Mouse (Mus musculus): ENCODE results near the gene Zdhhc23. TPM values are rescaled to one million over a fixed set of nuclear protein-coding genes. Genes with fewer than 3 reads are reported as not detected.

Zdhhc23 gene
- polyA plus RNA-seq, 1 experiment from 2014 or later, result 1.4 TPM

GRCm38 (mm10) chr16:44015416-44016158 lies 36.0 kb upstream of the Zdhhc23 start:
- DNase-seq (ENCODE audit: low spot score), result no peak
- Histone ChIP-seq H3K9ac (ENCODE audit: low read depth, low read length) (peak overlapping the region; percentile 38; the same call in 1 of the 2 replicates), H3K4me2 (peak overlapping the region; percentile 57), H3K4me3 (ENCODE audit: low read depth, low read length) (peak overlapping the region; percentile 43), H3K27ac (ENCODE audit: low read depth, low read length) (no peak overlapping the region), H3K27me3 (replicated peaks; ENCODE audit: control insufficient read depth, insufficient read depth, low read length) (no peaks in the 10 kb centered on the region), H3K36me3 (ENCODE audit: control insufficient read depth, insufficient read depth, low read length) (no peaks in the 10 kb centered on the region), H3K9me3 (ENCODE audit: control insufficient read depth, low read length) (no peaks in the 10 kb centered on the region), H3K4me1 (replicated peaks; ENCODE audit: control insufficient read depth, insufficient read depth, low read length) (peaks cover 17% of the 10 kb centered on the region)
- no peak for ATAC-seq (replicated peaks; ENCODE audit: low FRiP score)
- WGBS, result 53% methylated on average over 16 of the region's 16 CpGs

DNA sequence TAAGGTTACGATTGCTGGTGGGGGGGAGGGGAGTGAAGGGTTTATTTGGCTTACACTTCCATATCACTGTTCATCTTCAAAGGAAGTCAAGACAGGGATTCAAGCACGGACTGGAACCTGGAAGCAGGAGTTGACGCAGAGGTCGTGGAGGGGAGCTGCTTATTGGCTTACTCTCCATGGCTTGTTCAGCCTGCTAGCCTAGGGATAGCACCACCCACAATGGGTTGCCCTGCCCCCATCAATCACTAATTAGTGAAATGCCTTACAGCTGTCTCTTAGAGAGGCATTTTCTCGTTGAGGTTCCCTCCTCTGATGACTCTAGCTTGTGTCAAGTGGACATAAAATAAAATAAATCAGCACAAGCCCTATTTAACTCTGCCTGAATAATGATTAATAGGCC lies 31.4 kb upstream of the Zdhhc23 start:
- H3K27ac ChIP-seq (ENCODE audit: low read depth, low read length), result no peak overlapping the region
- H3K4me3 ChIP-seq (ENCODE audit: low read depth, low read length), result no peak overlapping the region
- 66% methylated on average over 5 of the region's 5 CpGs for WGBS
- no peaks in the 10 kb centered on the region for H3K36me3 ChIP-seq (ENCODE audit: control insufficient read depth, insufficient read depth, low read length)
- no peak for ATAC-seq (replicated peaks; ENCODE audit: low FRiP score)
- no peaks in the 10 kb centered on the region for H3K9me3 ChIP-seq (ENCODE audit: control insufficient read depth, low read length)
- no peaks in the 10 kb centered on the region for H3K27me3 ChIP-seq (replicated peaks; ENCODE audit: control insufficient read depth, insufficient read depth, low read length)
- H3K4me1 ChIP-seq (replicated peaks; ENCODE audit: control insufficient read depth, insufficient read depth, low read length), result no peaks in the 10 kb centered on the region
- H3K9ac ChIP-seq (ENCODE audit: low read depth, low read length), result no peak overlapping the region
- DNase-seq (ENCODE audit: low spot score), result no peak
- no peak overlapping the region for H3K4me2 ChIP-seq

DNA sequence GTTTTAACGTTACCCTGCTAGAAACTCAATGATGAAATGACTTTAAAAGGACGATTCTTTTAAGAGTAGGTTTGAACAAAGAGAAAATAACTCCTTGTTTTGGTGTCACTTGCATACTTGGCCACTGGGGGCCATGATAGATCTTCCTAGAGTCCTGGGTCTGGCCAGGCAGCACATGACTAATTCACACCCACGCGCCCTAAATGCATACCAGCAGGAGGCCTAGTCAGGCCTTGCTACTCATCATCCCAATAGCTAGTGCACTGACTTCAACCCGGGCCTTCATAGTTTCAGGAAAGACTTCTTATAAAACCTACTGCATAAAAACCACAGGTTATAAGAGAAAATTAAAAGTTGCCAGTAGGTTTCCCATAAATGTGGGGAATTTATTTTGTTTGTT lies 22.5 kb upstream of the Zdhhc23 start:
- H3K9ac ChIP-seq (ENCODE audit: low read depth, low read length), result no peak overlapping the region
- H3K4me1 ChIP-seq (replicated peaks; ENCODE audit: control insufficient read depth, insufficient read depth, low read length), result no peaks in the 10 kb centered on the region
- H3K9me3 ChIP-seq (ENCODE audit: control insufficient read depth, low read length), result no peaks in the 10 kb centered on the region
- no peaks in the 10 kb centered on the region for H3K27me3 ChIP-seq (replicated peaks; ENCODE audit: control insufficient read depth, insufficient read depth, low read length)
- no peak overlapping the region for H3K4me3 ChIP-seq (ENCODE audit: low read depth, low read length)
- WGBS, result 61% methylated on average over 5 of the region's 5 CpGs
- H3K4me2 ChIP-seq, result no peak overlapping the region
- H3K27ac ChIP-seq (ENCODE audit: low read depth, low read length), result no peak overlapping the region
- no peak for DNase-seq (ENCODE audit: low spot score)
- peak; percentile 60; the same call in 1 of the 2 replicates for ATAC-seq (replicated peaks; ENCODE audit: low FRiP score)
- no peaks in the 10 kb centered on the region; the same call in 1 of the 2 replicates for H3K36me3 ChIP-seq (ENCODE audit: control insufficient read depth, insufficient read depth, low read length)

DNA sequence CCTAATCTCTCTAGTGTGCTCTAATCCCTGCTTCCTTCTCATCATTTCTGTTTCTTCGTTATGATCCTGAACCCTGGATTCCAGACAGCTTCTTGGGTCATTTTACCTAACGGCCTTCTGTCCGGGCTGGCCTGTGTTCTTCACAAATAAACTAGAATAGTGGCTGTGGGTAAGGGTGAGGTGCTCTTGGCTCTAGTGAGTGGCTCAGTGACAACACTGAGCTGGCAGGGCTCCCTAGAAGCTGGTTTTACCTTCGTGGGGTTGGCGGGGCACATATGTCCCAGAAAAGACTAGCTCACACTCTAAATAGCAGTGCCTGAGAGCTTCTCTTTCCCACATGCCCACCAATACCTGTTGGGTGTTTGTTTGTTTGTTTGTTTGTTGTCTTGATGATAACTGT lies 19.9 kb upstream of the Zdhhc23 start:
- Histone ChIP-seq H3K4me2 (no peak overlapping the region), H3K9me3 (ENCODE audit: control insufficient read depth, low read length) (no peaks in the 10 kb centered on the region), H3K36me3 (ENCODE audit: control insufficient read depth, insufficient read depth, low read length) (no peaks in the 10 kb centered on the region; the same call in 1 of the 2 replicates), H3K27me3 (replicated peaks; ENCODE audit: control insufficient read depth, insufficient read depth, low read length) (no peaks in the 10 kb centered on the region), H3K27ac (ENCODE audit: low read depth, low read length) (no peak overlapping the region), H3K9ac (ENCODE audit: low read depth, low read length) (no peak overlapping the region), H3K4me1 (replicated peaks; ENCODE audit: control insufficient read depth, insufficient read depth, low read length) (no peaks in the 10 kb centered on the region), H3K4me3 (ENCODE audit: low read depth, low read length) (no peak overlapping the region)
- 83% methylated on average over 5 of the region's 5 CpGs for WGBS
- DNase-seq (ENCODE audit: low spot score) (no peak), ATAC-seq (replicated peaks; ENCODE audit: low FRiP score) (no peak)

DNA sequence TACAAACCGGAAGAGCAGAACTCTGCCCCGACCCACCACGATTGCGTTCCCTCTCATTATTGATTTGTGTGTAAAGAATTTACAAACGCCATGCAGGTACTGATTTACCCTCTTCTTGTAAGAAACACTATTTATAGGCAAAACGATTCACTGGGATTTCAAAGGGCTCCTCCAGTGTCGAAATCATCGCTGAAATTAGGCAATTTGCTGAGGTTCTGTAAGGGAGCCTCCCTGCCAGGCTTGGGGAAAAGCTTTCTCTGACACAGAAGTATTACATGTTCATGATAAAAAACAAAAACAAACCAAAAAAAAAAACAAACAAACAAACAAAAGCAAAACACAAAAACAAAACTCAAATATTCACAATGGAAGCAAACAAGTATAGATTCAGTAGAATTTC lies 19.5 kb upstream of the Zdhhc23 start:
- no peak for DNase-seq (ENCODE audit: low spot score)

DNA sequence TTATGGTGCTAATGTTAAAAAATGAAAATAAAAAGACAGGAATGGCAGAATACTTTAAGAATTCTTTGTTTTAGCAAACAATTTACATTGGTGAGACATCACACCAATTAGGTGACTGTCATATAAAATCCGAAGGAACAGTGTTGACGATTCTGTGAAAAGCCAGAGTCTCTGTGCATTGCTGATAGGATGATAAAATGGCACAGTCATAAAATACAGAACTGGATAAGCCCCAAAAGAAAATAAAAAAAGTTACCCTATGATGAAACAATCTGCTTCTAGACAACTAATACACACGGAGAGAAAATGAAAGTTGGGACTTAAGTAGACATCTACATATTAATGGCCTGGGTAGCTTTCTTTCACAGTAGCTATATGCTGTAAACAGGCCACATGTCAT lies 15.0 kb upstream of the Zdhhc23 start:
- Histone ChIP-seq H3K36me3 (ENCODE audit: control insufficient read depth, insufficient read depth, low read length) (no peaks in the 10 kb centered on the region), H3K9ac (ENCODE audit: low read depth, low read length) (no peak overlapping the region), H3K4me3 (ENCODE audit: low read depth, low read length) (no peak overlapping the region), H3K9me3 (ENCODE audit: control insufficient read depth, low read length) (no peaks in the 10 kb centered on the region), H3K4me1 (replicated peaks; ENCODE audit: control insufficient read depth, insufficient read depth, low read length) (no peaks in the 10 kb centered on the region), H3K27me3 (replicated peaks; ENCODE audit: control insufficient read depth, insufficient read depth, low read length) (no peaks in the 10 kb centered on the region), H3K27ac (ENCODE audit: low read depth, low read length) (no peak overlapping the region), H3K4me2 (no peak overlapping the region)
- WGBS, result 69% methylated on average over 3 of the region's 3 CpGs
- DNase-seq (ENCODE audit: low spot score) (no peak), ATAC-seq (replicated peaks; ENCODE audit: low FRiP score) (no peak)

More for the DNA sequence above, 19.5 kb upstream of the Zdhhc23 start:
- no peaks in the 10 kb centered on the region for H3K27me3 ChIP-seq (replicated peaks; ENCODE audit: control insufficient read depth, insufficient read depth, low read length)
- ATAC-seq (replicated peaks; ENCODE audit: low FRiP score), result no peak
- no peak overlapping the region for H3K4me3 ChIP-seq (ENCODE audit: low read depth, low read length)
- no peak overlapping the region for H3K4me2 ChIP-seq
- WGBS, result 77% methylated on average over 8 of the region's 8 CpGs
- H3K9ac ChIP-seq (ENCODE audit: low read depth, low read length), result no peak overlapping the region
- H3K27ac ChIP-seq (ENCODE audit: low read depth, low read length), result no peak overlapping the region
- no peaks in the 10 kb centered on the region for H3K4me1 ChIP-seq (replicated peaks; ENCODE audit: control insufficient read depth, insufficient read depth, low read length)
- no peaks in the 10 kb centered on the region for H3K9me3 ChIP-seq (ENCODE audit: control insufficient read depth, low read length)
- H3K36me3 ChIP-seq (ENCODE audit: control insufficient read depth, insufficient read depth, low read length), result no peaks in the 10 kb centered on the region; the same call in 1 of the 2 replicates

DNA sequence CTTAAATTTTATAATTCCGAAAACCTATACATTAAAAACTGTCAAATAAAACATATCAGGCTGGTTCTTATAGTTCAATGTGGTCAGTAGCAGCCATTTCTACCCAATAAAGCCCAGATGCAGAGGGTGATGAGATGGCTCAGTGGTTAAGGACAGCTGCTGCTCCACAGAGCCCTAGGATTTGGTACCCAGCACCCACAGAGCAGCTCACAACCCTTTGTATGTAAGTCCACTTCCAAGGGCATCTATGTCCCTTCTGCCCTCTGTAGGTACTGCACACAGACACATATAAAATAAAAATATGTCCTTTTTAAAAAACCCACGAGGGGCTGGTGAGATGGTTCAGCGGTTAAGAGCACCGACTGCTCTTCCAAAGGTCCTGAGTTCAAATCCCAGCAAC lies 6.7 kb upstream of the Zdhhc23 start:
- 87% methylated on average over 4 of the region's 4 CpGs for WGBS

GRCm38 (mm10) chr16:43980110-43980609 lies 569 bp upstream of the Zdhhc23 start:
- ATAC-seq (replicated peaks; ENCODE audit: low FRiP score) (no peak), DNase-seq (ENCODE audit: low spot score) (no peak)
- H3K36me3 ChIP-seq (ENCODE audit: control insufficient read depth, insufficient read depth, low read length), result no peaks in the 10 kb centered on the region
- H3K4me1 ChIP-seq (replicated peaks; ENCODE audit: control insufficient read depth, insufficient read depth, low read length), result no peaks in the 10 kb centered on the region; the same call in 1 of the 2 replicates
- H3K27ac ChIP-seq (ENCODE audit: low read depth, low read length), result no peak overlapping the region
- H3K9me3 ChIP-seq (ENCODE audit: control insufficient read depth, low read length), result no peaks in the 10 kb centered on the region
- H3K27me3 ChIP-seq (replicated peaks; ENCODE audit: control insufficient read depth, insufficient read depth, low read length), result peaks cover 11% of the 10 kb centered on the region
- H3K4me3 ChIP-seq (ENCODE audit: low read depth, low read length), result peak overlapping the region; percentile 74
- H3K4me2 ChIP-seq, result peak overlapping the region; percentile 99
- 20% methylated on average over 9 of the region's 9 CpGs for WGBS
- peak overlapping the region; percentile 68 for H3K9ac ChIP-seq (ENCODE audit: low read depth, low read length)

More for the DNA sequence above, 6.7 kb upstream of the Zdhhc23 start:
- Histone ChIP-seq H3K27ac (ENCODE audit: low read depth, low read length) (no peak overlapping the region), H3K4me1 (replicated peaks; ENCODE audit: control insufficient read depth, insufficient read depth, low read length) (no peaks in the 10 kb centered on the region), H3K9ac (ENCODE audit: low read depth, low read length) (no peak overlapping the region), H3K4me2 (no peak overlapping the region), H3K4me3 (ENCODE audit: low read depth, low read length) (no peak overlapping the region), H3K9me3 (ENCODE audit: control insufficient read depth, low read length) (no peaks in the 10 kb centered on the region), H3K27me3 (replicated peaks; ENCODE audit: control insufficient read depth, insufficient read depth, low read length) (no peaks in the 10 kb centered on the region), H3K36me3 (ENCODE audit: control insufficient read depth, insufficient read depth, low read length) (no peaks in the 10 kb centered on the region)
- DNase-seq (ENCODE audit: low spot score) (no peak), ATAC-seq (replicated peaks; ENCODE audit: low FRiP score) (no peak)

DNA sequence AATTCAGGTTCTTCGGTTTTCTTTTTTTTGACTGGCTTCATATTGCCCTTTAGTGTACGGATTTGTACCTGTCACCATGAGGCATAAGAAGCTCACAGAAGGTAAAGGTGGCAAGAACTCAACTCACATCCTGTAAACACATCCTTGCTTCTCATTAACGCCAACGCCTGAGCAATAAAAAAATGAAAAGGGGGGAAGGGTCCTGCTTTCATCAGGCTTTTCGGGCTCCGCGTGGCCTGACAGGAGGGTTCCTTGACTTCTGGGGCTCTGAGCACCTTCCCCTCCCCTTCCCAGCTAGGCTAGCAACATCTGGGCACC lies 622 bp downstream of the Zdhhc23 start:
- peak overlapping the region; percentile 68; the same call in 1 of the 2 replicates for H3K9ac ChIP-seq (ENCODE audit: low read depth, low read length)
- ATAC-seq (replicated peaks; ENCODE audit: low FRiP score), result 0 out of 2 replicates have a peak, but pooled peaks have one; percentile 12

More for the DNA sequence above, 622 bp downstream of the Zdhhc23 start:
- Histone ChIP-seq H3K4me1 (replicated peaks; ENCODE audit: control insufficient read depth, insufficient read depth, low read length) (no peaks in the 10 kb centered on the region; the same call in 1 of the 2 replicates), H3K4me3 (ENCODE audit: low read depth, low read length) (peak overlapping the region; percentile 74), H3K36me3 (ENCODE audit: control insufficient read depth, insufficient read depth, low read length) (no peaks in the 10 kb centered on the region), H3K4me2 (peak overlapping the region; percentile 99), H3K27me3 (replicated peaks; ENCODE audit: control insufficient read depth, insufficient read depth, low read length) (peaks cover 11% of the 10 kb centered on the region), H3K27ac (ENCODE audit: low read depth, low read length) (no peak overlapping the region), H3K9me3 (ENCODE audit: control insufficient read depth, low read length) (no peaks in the 10 kb centered on the region)
- WGBS, result 21% methylated on average over 7 of the region's 7 CpGs
- DNase-seq (ENCODE audit: low spot score), result no peak

Measured in liver, embryonic 11.5 days (tissue).